Mouse (Mus musculus) liver, embryonic 13.5 days (tissue): ENCODE measurements around the gene Col2a1. TPM values are rescaled to one million over a fixed set of nuclear protein-coding genes. Genes with fewer than 3 reads are reported as not detected.

Source experiments
- ATAC-seq: fragments of 200-750 bp; cut with Nextera tagmentation; 2 replicates; pipeline ENCODE4 v1.8.0; 2017; ENCODE audit warnings: low read depth, mild to moderate bottlenecking, moderate number of reproducible peaks, moderate library complexity
- DNase-seq: peaks from one replicate; pipeline ENCODE4 v3.0.0; 2022
- H3K27ac ChIP-seq: fragments of 300-500 bp; sonication (generic); 2 replicates; pipeline ENCODE4 v1.5.1; 2015; ENCODE audit warnings: moderate library complexity, mild to moderate bottlenecking, inconsistent platforms
- H3K27me3 ChIP-seq: fragments of 300-500 bp; sonication (generic); 2 replicates; pipeline ENCODE4 v1.6.1; 2015; ENCODE audit warnings: mild to moderate bottlenecking, inconsistent platforms
- H3K36me3 ChIP-seq: fragments of 300-500 bp; sonication (generic); 2 replicates; pipeline ENCODE4 v1.6.1; 2015; ENCODE audit warnings: mild to moderate bottlenecking, inconsistent platforms
- H3K4me1 ChIP-seq: fragments of 300-500 bp; sonication (generic); replicated peaks from 2 replicates; pipeline ENCODE4 v1.6.1; 2015; ENCODE audit warnings: inconsistent platforms
- H3K4me2 ChIP-seq: fragments of 300-500 bp; sonication (generic); 2 replicates; pipeline ENCODE4 v1.6.1; 2015; ENCODE audit warnings: inconsistent platforms, mild to moderate bottlenecking, moderate library complexity
- H3K4me3 ChIP-seq: fragments of 300-500 bp; sonication (generic); replicated peaks from 2 replicates; pipeline ENCODE4 v1.5.1; 2015; ENCODE audit warnings: mild to moderate bottlenecking, inconsistent platforms
- H3K9ac ChIP-seq: fragments of 300-500 bp; sonication (generic); 2 replicates; pipeline ENCODE4 v1.6.1; 2015; ENCODE audit warnings: mild to moderate bottlenecking, inconsistent platforms
- H3K9me3 ChIP-seq: fragments of 300-500 bp; sonication (generic); replicated peaks from 2 replicates; pipeline ENCODE4 v1.6.1; 2016; ENCODE audit warnings: inconsistent platforms
- WGBS: fragments of 180-500 bp; shearing (Covaris S2); methylation state at CpG from one replicate; pipeline ENCODE4 v1.1.7; 2015; ENCODE audit not compliant: insufficient replicate concordance; 5-methylcytosine and 5-hydroxymethylcytosine counted together
- polyA plus RNA-seq: library from polyadenylated mRNA; unstranded; fragments of >200 nt; fragmentation: Nextera tagmentation; extraction: Ambion mirVana; gene quantifications from 2 replicates; pipeline ENCODE4 v1.2.1, GENCODE M21; 2015

Col2a1 gene
- 0.27 and 0.28 TPM in 2 replicates for polyA plus RNA-seq

- Histone ChIP-seq H3K4me1 (peaks cover 13% of the 10 kb centered on the region), H3K27ac (no peak within 1 kb of the TSS), H3K27me3 (peaks cover 100% of the 10 kb centered on the region), H3K36me3 (no peaks in the 10 kb centered on the region), H3K4me2 (peak within 1 kb of the TSS; percentile 42), H3K9me3 (no peaks in the 10 kb centered on the region), H3K9ac (no peak within 1 kb of the TSS), H3K4me3 (peak within 1 kb of the TSS; percentile 23)
- DNase-seq (no peak), ATAC-seq (no peak)
- 2% methylated on average over 58 of the region's 59 CpGs for WGBS
Measured at GRCm38 (mm10) chr15:98003822-98004739, at the start of gene Col2a1. Gene Col2a1, minus strand, starts transcription at chr15:98004695.

GRCm38 (mm10) chr15:98051685-98052084 is 47.2 kb upstream of the Col2a1 start:
- no peak for ATAC-seq
- 59% methylated on average over 5 of the region's 5 CpGs for WGBS
- peaks cover 82% of the 10 kb centered on the region for H3K36me3 ChIP-seq

GRCm38 (mm10) chr15:98048918-98049700 is 44.6 kb upstream of the Col2a1 start:
- peaks cover 87% of the 10 kb centered on the region for H3K36me3 ChIP-seq
- H3K27me3 ChIP-seq: no peaks in the 10 kb centered on the region
- DNase-seq (no peak), ATAC-seq (no peak)
- no peak overlapping the region for H3K4me2 ChIP-seq
- no peak overlapping the region for H3K9ac ChIP-seq
- H3K4me3 ChIP-seq: no peak overlapping the region
- H3K4me1 ChIP-seq: no peaks in the 10 kb centered on the region
- H3K27ac ChIP-seq: no peak overlapping the region
- H3K9me3 ChIP-seq: no peaks in the 10 kb centered on the region
- 88% methylated on average over 13 of the region's 13 CpGs for WGBS

More at GRCm38 (mm10) chr15:98051685-98052084, 47.2 kb upstream of the Col2a1 start:
- H3K4me1 ChIP-seq: no peaks in the 10 kb centered on the region
- no peak for DNase-seq
- H3K27me3 ChIP-seq: no peaks in the 10 kb centered on the region
- H3K27ac ChIP-seq: no peak overlapping the region
- no peak overlapping the region for H3K4me2 ChIP-seq
- H3K9me3 ChIP-seq: no peaks in the 10 kb centered on the region
- H3K4me3 ChIP-seq: no peak overlapping the region
- no peak overlapping the region for H3K9ac ChIP-seq

GRCm38 (mm10) chr15:98044387-98044786 is 39.9 kb upstream of the Col2a1 start:
- DNase-seq (no peak), ATAC-seq (no peak)
- Histone ChIP-seq H3K9ac (no peak overlapping the region), H3K27me3 (no peaks in the 10 kb centered on the region), H3K36me3 (peaks cover 95% of the 10 kb centered on the region), H3K4me2 (no peak overlapping the region), H3K27ac (no peak overlapping the region), H3K9me3 (no peaks in the 10 kb centered on the region), H3K4me1 (no peaks in the 10 kb centered on the region), H3K4me3 (no peak overlapping the region)
- 81% methylated on average over 5 of the region's 5 CpGs for WGBS

- Histone ChIP-seq H3K9me3 (no peaks in the 10 kb centered on the region), H3K36me3 (peaks cover 95% of the 10 kb centered on the region), H3K4me3 (no peak overlapping the region), H3K4me1 (no peaks in the 10 kb centered on the region), H3K27me3 (no peaks in the 10 kb centered on the region), H3K27ac (no peak overlapping the region), H3K4me2 (no peak overlapping the region), H3K9ac (no peak overlapping the region)
- no peak for ATAC-seq
- 91% methylated on average over 6 of the region's 6 CpGs for WGBS
- no peak for DNase-seq
Measured at GRCm38 (mm10) chr15:98043967-98044366, 39.5 kb upstream of the Col2a1 start.

GRCm38 (mm10) chr15:98042508-98042907 is 38.0 kb upstream of the Col2a1 start:
- H3K27ac ChIP-seq: no peak overlapping the region
- H3K4me2 ChIP-seq: no peak overlapping the region
- peaks cover 91% of the 10 kb centered on the region for H3K36me3 ChIP-seq
- no peaks in the 10 kb centered on the region for H3K4me1 ChIP-seq
- ATAC-seq (no peak), DNase-seq (no peak)
- H3K27me3 ChIP-seq: no peaks in the 10 kb centered on the region
- H3K4me3 ChIP-seq: no peak overlapping the region
- H3K9me3 ChIP-seq: no peaks in the 10 kb centered on the region
- WGBS: 87% methylated on average over 12 of the region's 12 CpGs
- no peak overlapping the region for H3K9ac ChIP-seq

GRCm38 (mm10) chr15:98039682-98040081 is 35.2 kb upstream of the Col2a1 start:
- no peak overlapping the region for H3K4me2 ChIP-seq
- ATAC-seq: no peak
- no peak overlapping the region for H3K4me3 ChIP-seq
- no peak for DNase-seq
- H3K27me3 ChIP-seq: no peaks in the 10 kb centered on the region
- H3K4me1 ChIP-seq: no peaks in the 10 kb centered on the region
- H3K9me3 ChIP-seq: no peaks in the 10 kb centered on the region
- H3K27ac ChIP-seq: no peak overlapping the region
- H3K36me3 ChIP-seq: peaks cover 78% of the 10 kb centered on the region
- no peak overlapping the region for H3K9ac ChIP-seq
- 88% methylated on average over 10 of the region's 10 CpGs for WGBS

GRCm38 (mm10) chr15:98036578-98036977 is 32.1 kb upstream of the Col2a1 start:
- ATAC-seq (no peak), DNase-seq (no peak)
- Histone ChIP-seq H3K9me3 (no peaks in the 10 kb centered on the region), H3K4me3 (no peak overlapping the region), H3K4me2 (no peak overlapping the region), H3K9ac (no peak overlapping the region), H3K4me1 (no peaks in the 10 kb centered on the region), H3K27me3 (no peaks in the 10 kb centered on the region), H3K27ac (no peak overlapping the region), H3K36me3 (peaks cover 49% of the 10 kb centered on the region)
- 83% methylated on average over 5 of the region's 5 CpGs for WGBS

GRCm38 (mm10) chr15:98035076-98035755 is 30.7 kb upstream of the Col2a1 start:
- no peak overlapping the region for H3K4me2 ChIP-seq
- H3K27ac ChIP-seq: no peak overlapping the region
- no peak overlapping the region for H3K4me3 ChIP-seq
- H3K9me3 ChIP-seq: no peaks in the 10 kb centered on the region
- H3K4me1 ChIP-seq: no peaks in the 10 kb centered on the region
- H3K36me3 ChIP-seq: peaks cover 36% of the 10 kb centered on the region
- no peak for DNase-seq
- no peak overlapping the region for H3K9ac ChIP-seq
- WGBS: 28% methylated on average over 2 of the region's 3 CpGs
- H3K27me3 ChIP-seq: no peaks in the 10 kb centered on the region
- ATAC-seq: no peak

- Histone ChIP-seq H3K4me1 (no peaks in the 10 kb centered on the region), H3K9me3 (no peaks in the 10 kb centered on the region), H3K4me2 (no peak overlapping the region), H3K4me3 (no peak overlapping the region), H3K27me3 (peaks cover 2% of the 10 kb centered on the region; the same call in 1 of the 2 replicates), H3K27ac (no peak overlapping the region), H3K9ac (no peak overlapping the region), H3K36me3 (peaks cover 19% of the 10 kb centered on the region)
- 72% methylated on average over 9 of the region's 9 CpGs for WGBS
- ATAC-seq: no peak
- DNase-seq: no peak
Measured at GRCm38 (mm10) chr15:98033233-98033748, 28.8 kb upstream of the Col2a1 start.

- no peaks in the 10 kb centered on the region for H3K36me3 ChIP-seq
- no peak overlapping the region for H3K4me3 ChIP-seq
- H3K27ac ChIP-seq: no peak overlapping the region
- no peak overlapping the region for H3K9ac ChIP-seq
- ATAC-seq (no peak), DNase-seq (no peak)
- peaks cover 29% of the 10 kb centered on the region for H3K27me3 ChIP-seq
- no peaks in the 10 kb centered on the region for H3K9me3 ChIP-seq
- H3K4me2 ChIP-seq: no peak overlapping the region
- WGBS: 62% methylated on average over 6 of the region's 6 CpGs
- no peaks in the 10 kb centered on the region for H3K4me1 ChIP-seq
Measured at GRCm38 (mm10) chr15:98029798-98030197, 25.3 kb upstream of the Col2a1 start.
